Mouse (Mus musculus): ENCODE results near the gene Enpp6. TPM values are rescaled to one million over a fixed set of nuclear protein-coding genes. Genes with fewer than 3 reads are reported as not detected.

Enpp6 gene
- polyA plus RNA-seq, 2 experiments: 0.17 to 0.20 TPM

DNA sequence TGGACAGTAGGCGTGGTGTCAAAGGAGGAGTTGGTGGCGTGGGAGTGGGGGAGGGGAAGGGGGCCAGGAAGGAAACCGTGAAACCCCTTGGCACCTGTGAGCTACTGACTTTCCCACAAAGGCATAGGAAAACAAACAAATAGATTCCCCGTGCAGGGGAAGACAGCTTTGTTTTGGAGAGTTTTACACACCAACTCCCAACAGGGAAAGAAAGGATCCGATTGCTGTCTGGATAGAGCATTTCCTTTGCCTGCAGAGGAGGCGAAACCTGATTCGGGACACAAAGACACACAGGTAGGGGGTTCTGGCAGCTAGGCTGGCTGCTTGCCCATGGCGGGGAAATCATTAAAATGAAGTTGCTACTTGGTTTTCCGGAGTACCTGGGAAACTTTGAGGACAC lies 148.9 kb downstream of the Enpp6 start:
- no peak for DNase-seq (ENCODE audit: low read depth in 3 of 3, low spot score in 3 of 3)
- Histone ChIP-seq H3K36me3 (replicated peaks; ENCODE audit: control insufficient read depth, insufficient read depth, low read depth) (no peaks in the 10 kb centered on the region), H3K27ac (no peak overlapping the region), H3K4me1 (replicated peaks; ENCODE audit: control insufficient read depth in 2 of 2, insufficient read depth in 2 of 2, low read length in 1 of 2) (no peaks in the 10 kb centered on the region), H3K9ac (replicated peaks) (no peak overlapping the region), H3K4me3 (ENCODE audit: insufficient read depth in 1 of 2, low read depth in 2 of 2, low read length in 2 of 2) (no peak overlapping the region), H3K9me3 (ENCODE audit: control insufficient read depth, low read length) (no peaks in the 10 kb centered on the region), H3K27me3 (ENCODE audit: control insufficient read depth, insufficient read depth, low read length) (no peaks in the 10 kb centered on the region), H3K4me2 (ENCODE audit: low read depth) (no peak overlapping the region)
- ATAC-seq (ENCODE audit: insufficient read depth): no peak
- TF ChIP-seq EP300 (IDR thresholded peaks at IDR 0.05; ENCODE audit: low read depth): no peak
- TF ChIP-seq CTCF (IDR thresholded peaks at IDR 0.05; ENCODE audit: low read depth): no peak
- 7% methylated on average over 9 of the region's 9 CpGs for WGBS (ENCODE audit: insufficient replicate concordance)

DNA sequence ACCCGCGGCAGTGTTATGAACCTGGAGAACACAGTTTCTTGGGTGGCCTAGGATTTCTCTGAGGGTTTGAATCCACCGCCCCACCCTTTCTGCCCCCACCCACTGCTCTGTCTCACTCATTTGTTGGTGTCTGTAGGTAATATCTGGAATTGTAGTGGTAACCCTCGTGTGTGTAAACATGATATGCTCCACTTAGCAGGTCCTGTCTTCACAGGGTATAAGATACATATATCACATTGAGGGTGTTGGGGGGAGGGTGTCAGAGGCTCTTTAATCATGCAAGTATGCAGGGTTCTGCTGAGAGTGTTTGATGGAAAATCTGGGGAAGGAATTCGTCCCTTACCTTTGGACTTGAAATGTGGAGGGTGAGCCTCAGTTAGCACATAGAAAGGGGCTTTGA lies 149.4 kb downstream of the Enpp6 start:
- 27% methylated on average over 5 of the region's 5 CpGs for WGBS (ENCODE audit: insufficient replicate concordance)
- TF ChIP-seq CTCF (IDR thresholded peaks at IDR 0.05; ENCODE audit: low read depth): no peak
- no peak for TF ChIP-seq EP300 (IDR thresholded peaks at IDR 0.05; ENCODE audit: low read depth)
- Histone ChIP-seq H3K36me3 (replicated peaks; ENCODE audit: control insufficient read depth, insufficient read depth, low read depth) (no peaks in the 10 kb centered on the region), H3K9me3 (ENCODE audit: control insufficient read depth, low read length) (no peaks in the 10 kb centered on the region), H3K4me1 (replicated peaks; ENCODE audit: control insufficient read depth in 2 of 2, insufficient read depth in 2 of 2, low read length in 1 of 2) (no peaks in the 10 kb centered on the region), H3K27me3 (ENCODE audit: control insufficient read depth, insufficient read depth, low read length) (no peaks in the 10 kb centered on the region), H3K9ac (replicated peaks) (no peak overlapping the region), H3K4me3 (ENCODE audit: insufficient read depth in 1 of 2, low read depth in 2 of 2, low read length in 2 of 2) (no peak overlapping the region), H3K27ac (no peak overlapping the region), H3K4me2 (ENCODE audit: low read depth) (no peak overlapping the region)
- DNase-seq (ENCODE audit: low read depth in 3 of 3, low spot score in 3 of 3): no peak
- ATAC-seq (ENCODE audit: insufficient read depth): no peak

DNA sequence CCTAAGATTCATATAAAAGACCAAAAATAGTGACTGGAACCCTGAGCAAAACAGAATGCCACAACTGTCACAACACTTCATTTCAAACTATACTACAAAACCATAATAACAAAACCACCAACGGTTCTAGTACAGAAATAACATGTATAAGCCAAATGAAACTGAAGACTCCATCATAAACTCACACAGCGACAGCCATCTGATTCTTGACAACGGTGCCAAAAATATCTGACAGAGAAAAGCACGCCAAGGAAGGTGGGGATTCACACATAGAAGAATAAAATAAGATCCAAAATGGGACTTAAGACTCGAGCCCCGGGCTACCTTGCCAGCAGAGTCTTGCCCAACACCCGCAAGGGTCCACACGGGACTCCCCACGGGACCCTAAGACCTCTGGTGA lies 158.6 kb downstream of the Enpp6 start:
- ATAC-seq (ENCODE audit: insufficient read depth): no peak

More for the DNA sequence above, 158.6 kb downstream of the Enpp6 start:
- TF ChIP-seq EP300 (IDR thresholded peaks at IDR 0.05; ENCODE audit: low read depth) (no peak), CTCF (IDR thresholded peaks at IDR 0.05; ENCODE audit: low read depth) (no peak)
- H3K9me3 ChIP-seq (ENCODE audit: control insufficient read depth, low read length): no peaks in the 10 kb centered on the region
- no peaks in the 10 kb centered on the region for H3K36me3 ChIP-seq (replicated peaks; ENCODE audit: control insufficient read depth, insufficient read depth, low read depth)
- H3K27ac ChIP-seq: no peak overlapping the region
- H3K9ac ChIP-seq (replicated peaks): no peak overlapping the region
- no peak overlapping the region for H3K4me3 ChIP-seq (ENCODE audit: insufficient read depth in 1 of 2, low read depth in 2 of 2, low read length in 2 of 2)
- H3K4me2 ChIP-seq (ENCODE audit: low read depth): no peak overlapping the region
- 68% methylated on average over 9 of the region's 9 CpGs for WGBS (ENCODE audit: insufficient replicate concordance)
- no peak for DNase-seq (ENCODE audit: low read depth in 3 of 3, low spot score in 3 of 3)
- no peaks in the 10 kb centered on the region for H3K4me1 ChIP-seq (replicated peaks; ENCODE audit: control insufficient read depth in 2 of 2, insufficient read depth in 2 of 2, low read length in 1 of 2)
- no peaks in the 10 kb centered on the region for H3K27me3 ChIP-seq (ENCODE audit: control insufficient read depth, insufficient read depth, low read length)

Other genes with a start within 250 kb of the Enpp6 start
- 4.0 and 5.8 TPM in 2 replicates for gene Irf2, start 247.2 kb upstream of the Enpp6 start, polyA plus RNA-seq (2012; rRNA removed)
- 11.5 and 11.8 TPM in 2 replicates for gene Irf2, start 247.2 kb upstream of the Enpp6 start, polyA plus RNA-seq (2014; fragmentation: Nextera tagmentation; extraction: Ambion mirVana)

All from liver, embryonic 14.5 days (tissue).